Mouse (Mus musculus) stomach, embryonic 15.5 days (tissue): Measurements from ENCODE around the gene Fbxo11. TPM values are rescaled to one million over a fixed set of nuclear protein-coding genes. Genes with fewer than 3 reads are reported as not detected.

Experiments
- polyA plus RNA-seq: library from polyadenylated mRNA; unstranded; fragments of >200 nt; fragmentation: Nextera tagmentation; extraction: Ambion mirVana; gene quantifications from 2 replicates; pipeline ENCODE4 v1.2.1, GENCODE M21; 2015

The Fbxo11 gene
- polyA plus RNA-seq, 1 experiment from 2014 or later = 15.2 TPM

Other genes with a start within 250 kb of the Fbxo11 start
- not detected in 2 replicates for gene Rpl36-ps4, start 144.3 kb downstream of the Fbxo11 start, polyA plus RNA-seq
- 42.5 and 48.1 TPM in 2 replicates for gene Msh6, start 90.2 kb downstream of the Fbxo11 start, polyA plus RNA-seq